Mouse (Mus musculus) hindbrain, embryonic 13.5 days (tissue): ENCODE measurements around the gene Gm10118. TPM values are rescaled to one million over a fixed set of nuclear protein-coding genes. Genes with fewer than 3 reads are reported as not detected.

Experiments used
- ATAC-seq: fragments of 200-750 bp; cut with Nextera tagmentation; 2 replicates; pipeline ENCODE4 v1.8.0; 2017; ENCODE audit warnings: moderate TSS enrichment; ENCODE audit not compliant: low FRiP score
- H3K27ac ChIP-seq: fragments of 300-500 bp; sonication (generic); 2 replicates; pipeline ENCODE4 v1.5.1; 2015; ENCODE audit warnings: inconsistent platforms, mild to moderate bottlenecking, moderate library complexity
- H3K27me3 ChIP-seq: fragments of 300-500 bp; sonication (generic); 2 replicates; pipeline ENCODE4 v1.6.1; 2015; ENCODE audit warnings: mild to moderate bottlenecking, inconsistent platforms
- H3K36me3 ChIP-seq: fragments of 300-500 bp; sonication (generic); 2 replicates; pipeline ENCODE4 v1.6.1; 2015; ENCODE audit warnings: mild to moderate bottlenecking, inconsistent platforms
- H3K4me1 ChIP-seq: fragments of 300-500 bp; sonication (generic); replicated peaks from 2 replicates; pipeline ENCODE4 v1.6.1; 2015; ENCODE audit warnings: inconsistent platforms
- H3K4me2 ChIP-seq: fragments of 300-500 bp; sonication (generic); 2 replicates; pipeline ENCODE4 v1.6.1; 2015; ENCODE audit warnings: inconsistent platforms, mild to moderate bottlenecking, moderate library complexity
- H3K4me3 ChIP-seq: fragments of 300-500 bp; sonication (generic); 2 replicates; pipeline ENCODE4 v1.5.1; 2015; ENCODE audit warnings: mild to moderate bottlenecking, inconsistent platforms
- H3K9ac ChIP-seq: fragments of 300-500 bp; sonication (generic); 2 replicates; pipeline ENCODE4 v1.6.1; 2015; ENCODE audit warnings: mild to moderate bottlenecking, inconsistent platforms
- H3K9me3 ChIP-seq: fragments of 300-500 bp; sonication (generic); 2 replicates; pipeline ENCODE4 v1.6.1; 2016; ENCODE audit warnings: inconsistent platforms
- WGBS: fragments of 180-500 bp; shearing (Covaris S2); methylation state at CpG from one replicate; pipeline ENCODE4 v1.1.7; 2015; 5-methylcytosine and 5-hydroxymethylcytosine counted together
- polyA plus RNA-seq: library from polyadenylated mRNA; unstranded; fragments of >200 nt; fragmentation: Nextera tagmentation; extraction: Ambion mirVana; gene quantifications from 2 replicates; pipeline ENCODE4 v1.2.1, GENCODE M21; 2015

Gene Gm10118
- 0.62 and 1.0 TPM in 2 replicates for polyA plus RNA-seq

- Histone ChIP-seq H3K4me1 (no peaks in the 10 kb centered on the region), H3K27me3 (no peaks in the 10 kb centered on the region), H3K4me3 (no peak within 1 kb of the TSS), H3K36me3 (no peaks in the 10 kb centered on the region), H3K9ac (no peak within 1 kb of the TSS), H3K9me3 (no peaks in the 10 kb centered on the region), H3K4me2 (no peak within 1 kb of the TSS), H3K27ac (no peak within 1 kb of the TSS)
- no peak for ATAC-seq
These were observed at the start of gene Gm10118 for GRCm38 (mm10) chr10:63927334-63927733. Gene Gm10118 (minus strand): TSS chr10:63927434.

- Histone ChIP-seq H3K4me2 (no peak overlapping the region), H3K27me3 (no peaks in the 10 kb centered on the region), H3K27ac (no peak overlapping the region), H3K36me3 (no peaks in the 10 kb centered on the region), H3K9me3 (no peaks in the 10 kb centered on the region), H3K9ac (no peak overlapping the region), H3K4me1 (no peaks in the 10 kb centered on the region; the same call in 1 of the 2 replicates), H3K4me3 (no peak overlapping the region)
- ATAC-seq, result no peak
- 94% methylated on average over 2 of the region's 2 CpGs for WGBS
These were observed 45.1 kb upstream of the Gm10118 start for GRCm38 (mm10) chr10:63972300-63972699.

- H3K27ac ChIP-seq, result peak overlapping the region; percentile 23; the same call in 1 of the 2 replicates
- 18% methylated on average over 6 of the region's 7 CpGs for WGBS
- H3K9ac ChIP-seq, result no peak overlapping the region
- H3K36me3 ChIP-seq, result no peaks in the 10 kb centered on the region
- no peaks in the 10 kb centered on the region for H3K27me3 ChIP-seq
- no peak overlapping the region for H3K4me3 ChIP-seq
- ATAC-seq, result no peak
- H3K9me3 ChIP-seq, result no peaks in the 10 kb centered on the region
- no peak overlapping the region for H3K4me2 ChIP-seq
- peaks cover 10% of the 10 kb centered on the region for H3K4me1 ChIP-seq
These were observed 27.2 kb upstream of the Gm10118 start for GRCm38 (mm10) chr10:63954308-63954930.

- peaks cover 12% of the 10 kb centered on the region for H3K4me1 ChIP-seq
- H3K9ac ChIP-seq, result no peak overlapping the region
- H3K4me3 ChIP-seq, result no peak overlapping the region
- H3K27me3 ChIP-seq, result 0 out of 2 replicates have a peak, but pooled peaks cover 5% of the 10 kb centered on the region
- no peak overlapping the region for H3K27ac ChIP-seq
- no peaks in the 10 kb centered on the region for H3K36me3 ChIP-seq
- ATAC-seq, result no peak
- WGBS, result 92% methylated on average over 1 of the region's 1 CpGs
- H3K9me3 ChIP-seq, result no peaks in the 10 kb centered on the region
- no peak overlapping the region for H3K4me2 ChIP-seq
These were observed 24.2 kb upstream of the Gm10118 start for GRCm38 (mm10) chr10:63951481-63951880.

- no peak overlapping the region for H3K4me2 ChIP-seq
- no peaks in the 10 kb centered on the region for H3K36me3 ChIP-seq
- no peak for ATAC-seq
- H3K9ac ChIP-seq, result no peak overlapping the region
- no peak overlapping the region for H3K27ac ChIP-seq
- no peak overlapping the region for H3K4me3 ChIP-seq
- 48% methylated on average over 8 of the region's 8 CpGs for WGBS
- H3K9me3 ChIP-seq, result no peaks in the 10 kb centered on the region
- 0 out of 2 replicates have a peak, but pooled peaks cover 5% of the 10 kb centered on the region for H3K27me3 ChIP-seq
- H3K4me1 ChIP-seq, result peaks cover 17% of the 10 kb centered on the region
These were observed 23.6 kb upstream of the Gm10118 start for GRCm38 (mm10) chr10:63950867-63951266.

GRCm38 (mm10) chr10:63947266-63947665 lies 20.0 kb upstream of the Gm10118 start:
- Histone ChIP-seq H3K4me2 (no peak overlapping the region), H3K27me3 (0 out of 2 replicates have a peak, but pooled peaks cover 5% of the 10 kb centered on the region), H3K9ac (no peak overlapping the region), H3K4me1 (peaks cover 15% of the 10 kb centered on the region; the same call in 1 of the 2 replicates), H3K4me3 (no peak overlapping the region), H3K36me3 (no peaks in the 10 kb centered on the region), H3K9me3 (no peaks in the 10 kb centered on the region), H3K27ac (no peak overlapping the region)
- 72% methylated on average over 4 of the region's 4 CpGs for WGBS
- ATAC-seq, result no peak

GRCm38 (mm10) chr10:63945534-63945933 lies 18.3 kb upstream of the Gm10118 start:
- ATAC-seq, result no peak
- Histone ChIP-seq H3K4me2 (no peak overlapping the region), H3K4me1 (peaks cover 13% of the 10 kb centered on the region; the same call in 1 of the 2 replicates), H3K9ac (no peak overlapping the region), H3K36me3 (no peaks in the 10 kb centered on the region), H3K9me3 (no peaks in the 10 kb centered on the region), H3K27ac (no peak overlapping the region), H3K27me3 (0 out of 2 replicates have a peak, but pooled peaks cover 5% of the 10 kb centered on the region), H3K4me3 (no peak overlapping the region)
- WGBS, result 31% methylated on average over 3 of the region's 3 CpGs

- no peak overlapping the region for H3K9ac ChIP-seq
- 69% methylated on average over 5 of the region's 5 CpGs for WGBS
- no peaks in the 10 kb centered on the region for H3K9me3 ChIP-seq
- no peak overlapping the region for H3K27ac ChIP-seq
- no peaks in the 10 kb centered on the region for H3K36me3 ChIP-seq
- no peak overlapping the region for H3K4me2 ChIP-seq
- no peak overlapping the region for H3K4me3 ChIP-seq
- no peaks in the 10 kb centered on the region for H3K27me3 ChIP-seq
- ATAC-seq, result no peak
- no peaks in the 10 kb centered on the region for H3K4me1 ChIP-seq
These were observed 6.7 kb upstream of the Gm10118 start for GRCm38 (mm10) chr10:63933946-63934345.

- no peaks in the 10 kb centered on the region for H3K9me3 ChIP-seq
- H3K4me1 ChIP-seq, result no peaks in the 10 kb centered on the region
- no peaks in the 10 kb centered on the region for H3K27me3 ChIP-seq
- H3K4me3 ChIP-seq, result no peak overlapping the region
- no peak overlapping the region for H3K4me2 ChIP-seq
- H3K9ac ChIP-seq, result no peak overlapping the region
- H3K36me3 ChIP-seq, result no peaks in the 10 kb centered on the region
- ATAC-seq, result no peak
- no peak overlapping the region for H3K27ac ChIP-seq
These were observed 18.4 kb downstream of the Gm10118 start for GRCm38 (mm10) chr10:63908878-63909277.

GRCm38 (mm10) chr10:63899891-63900290 lies 27.3 kb downstream of the Gm10118 start:
- ATAC-seq, result no peak
- H3K9me3 ChIP-seq, result no peaks in the 10 kb centered on the region

GRCm38 (mm10) chr10:63894612-63895011 lies 32.6 kb downstream of the Gm10118 start:
- Histone ChIP-seq H3K36me3 (no peaks in the 10 kb centered on the region), H3K4me2 (no peak overlapping the region), H3K4me1 (no peaks in the 10 kb centered on the region), H3K9ac (no peak overlapping the region), H3K9me3 (no peaks in the 10 kb centered on the region), H3K27me3 (no peaks in the 10 kb centered on the region), H3K4me3 (no peak overlapping the region), H3K27ac (no peak overlapping the region)
- ATAC-seq, result no peak
- 91% methylated on average over 5 of the region's 5 CpGs for WGBS

More at GRCm38 (mm10) chr10:63899891-63900290, 27.3 kb downstream of the Gm10118 start:
- Histone ChIP-seq H3K4me2 (no peak overlapping the region), H3K27me3 (no peaks in the 10 kb centered on the region), H3K4me3 (no peak overlapping the region), H3K36me3 (no peaks in the 10 kb centered on the region), H3K4me1 (no peaks in the 10 kb centered on the region), H3K27ac (no peak overlapping the region), H3K9ac (no peak overlapping the region)

GRCm38 (mm10) chr10:63886449-63887088 lies 40.7 kb downstream of the Gm10118 start:
- Histone ChIP-seq H3K9me3 (no peaks in the 10 kb centered on the region), H3K4me1 (no peaks in the 10 kb centered on the region), H3K36me3 (no peaks in the 10 kb centered on the region), H3K4me3 (no peak overlapping the region), H3K4me2 (no peak overlapping the region), H3K27ac (no peak overlapping the region), H3K27me3 (no peaks in the 10 kb centered on the region), H3K9ac (no peak overlapping the region)
- 87% methylated on average over 23 of the region's 23 CpGs for WGBS
- no peak for ATAC-seq

- no peak for ATAC-seq
- H3K27me3 ChIP-seq, result no peaks in the 10 kb centered on the region
- H3K9ac ChIP-seq, result no peak overlapping the region
- H3K27ac ChIP-seq, result no peak overlapping the region
- WGBS, result 56% methylated on average over 5 of the region's 5 CpGs
- no peak overlapping the region for H3K4me3 ChIP-seq
- H3K4me2 ChIP-seq, result no peak overlapping the region
- H3K9me3 ChIP-seq, result no peaks in the 10 kb centered on the region
- no peaks in the 10 kb centered on the region for H3K36me3 ChIP-seq
- H3K4me1 ChIP-seq, result no peaks in the 10 kb centered on the region
These were observed 46.8 kb downstream of the Gm10118 start for GRCm38 (mm10) chr10:63880462-63880903.
